Mouse (Mus musculus) lung, adult 2 months (tissue): ENCODE data around the gene Acoxl.

Experiments
- CTCF ChIP-seq: fragments of 200-500 bp; IDR thresholded peaks from 2 replicates; pipeline ENCODE4 v1.5.1; 2011; ENCODE audit warnings: mild to moderate bottlenecking, low read length, control low read depth; ENCODE audit not compliant: insufficient read depth
- POLR2A ChIP-seq: fragments of 200-500 bp; IDR thresholded peaks from 2 replicates; pipeline ENCODE4 v1.6.1; 2011; ENCODE audit warnings: low read depth, mild to moderate bottlenecking, control low read depth, low read length, borderline replicate concordance; ENCODE audit errors: extremely low read depth

- TF ChIP-seq POLR2A: no peak
- TF ChIP-seq CTCF: no peak
Observed at GRCm38 (mm10) chr2:128105651-128106050, 267.0 kb downstream of the Acoxl start.
